7 mouse cellular contexts compared by ENCODE assay signal in the genomic region with DNA sequence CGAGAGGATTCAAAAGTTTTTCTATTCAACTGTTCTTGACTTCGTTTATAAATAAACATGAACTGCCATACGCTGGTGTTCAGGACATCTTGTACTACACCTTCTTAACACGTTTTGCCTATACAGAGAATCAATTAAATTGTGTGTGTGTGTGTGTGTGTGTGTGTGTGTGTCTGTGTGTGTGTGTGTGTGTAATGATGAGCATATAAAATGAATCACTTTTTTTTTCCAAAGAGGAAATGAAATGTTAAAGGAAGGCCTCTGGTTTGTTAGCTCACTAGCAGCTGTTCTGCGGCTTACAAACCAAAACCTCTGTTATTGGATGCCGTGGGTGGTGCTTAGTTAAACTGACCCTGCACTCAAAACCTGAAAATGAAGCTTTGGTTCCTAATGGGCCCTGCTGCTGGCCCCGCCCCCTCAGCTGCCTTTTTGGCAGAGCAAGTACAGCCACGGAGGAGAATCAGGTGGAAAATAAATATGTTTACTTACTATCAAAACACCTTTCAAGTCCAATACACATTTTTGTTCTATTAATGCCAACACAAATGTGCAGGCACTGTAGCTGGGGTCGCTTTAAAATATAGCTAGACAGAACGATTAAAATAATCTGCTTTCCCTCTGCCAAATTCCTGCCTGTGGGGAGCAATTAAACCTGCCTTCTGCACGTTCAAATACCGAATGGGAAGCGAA.
DNase-seq lines count a peak whose midpoint lies in the region; ATAC-seq lines count a peak whose summit lies in the region.

No protein-coding gene starts in this region.

- H3K9me3 ChIP-seq in intestine, embryonic 15.5 days: no peaks in the 10 kb centered on the region
- H3K9me3 ChIP-seq in intestine, embryonic 16.5 days (ENCODE audit: control insufficient read depth, low read length): no peaks in the 10 kb centered on the region
- no peaks in the 10 kb centered on the region for H3K9me3 ChIP-seq in kidney, embryonic 14.5 days (ENCODE audit: control insufficient read depth, low read length)
- H3K9me3 ChIP-seq in midbrain, embryonic 15.5 days: no peaks in the 10 kb centered on the region

- H3K4me3 ChIP-seq in intestine, embryonic 15.5 days (replicated peaks): no peak overlapping the region
- no peak overlapping the region for H3K4me3 ChIP-seq in intestine, embryonic 16.5 days (ENCODE audit: low read length)
- no peak overlapping the region for H3K4me3 ChIP-seq in kidney, embryonic 14.5 days (ENCODE audit: low read length)
- H3K4me3 ChIP-seq in midbrain, embryonic 15.5 days: no peak overlapping the region

- H3K4me1 ChIP-seq in intestine, embryonic 15.5 days (replicated peaks): peaks cover 3% of the 10 kb centered on the region; the same call in 1 of the 2 replicates
- H3K4me1 ChIP-seq in intestine, embryonic 16.5 days (ENCODE audit: control insufficient read depth, insufficient read depth, low read length): no peaks in the 10 kb centered on the region; the same call in 1 of the 2 replicates
- no peaks in the 10 kb centered on the region for H3K4me1 ChIP-seq in kidney, embryonic 14.5 days (ENCODE audit: control insufficient read depth, insufficient read depth, low read length)
- H3K4me1 ChIP-seq in midbrain, embryonic 15.5 days: peaks cover 16% of the 10 kb centered on the region

- no peaks in the 10 kb centered on the region for H3K27me3 ChIP-seq in intestine, embryonic 15.5 days (replicated peaks)
- H3K27me3 ChIP-seq in intestine, embryonic 16.5 days (replicated peaks; ENCODE audit: control insufficient read depth, insufficient read depth, low read length): no peaks in the 10 kb centered on the region
- H3K27me3 ChIP-seq in kidney, embryonic 14.5 days (ENCODE audit: control insufficient read depth, insufficient read depth, low read length): no peaks in the 10 kb centered on the region
- no peaks in the 10 kb centered on the region for H3K27me3 ChIP-seq in midbrain, embryonic 15.5 days (replicated peaks)

- no peaks in the 10 kb centered on the region for H3K36me3 ChIP-seq in intestine, embryonic 15.5 days
- H3K36me3 ChIP-seq in intestine, embryonic 16.5 days (ENCODE audit: control insufficient read depth, insufficient read depth, low read length): no peaks in the 10 kb centered on the region
- H3K36me3 ChIP-seq in kidney, embryonic 14.5 days (ENCODE audit: control insufficient read depth, insufficient read depth, low read length): no peaks in the 10 kb centered on the region
- H3K36me3 ChIP-seq in midbrain, embryonic 15.5 days (replicated peaks): no peaks in the 10 kb centered on the region

- WGBS in intestine, embryonic 15.5 days: 24% methylated on average over 13 of the region's 13 CpGs
- WGBS in intestine, embryonic 16.5 days: 27% methylated on average over 13 of the region's 13 CpGs
- 38% methylated on average over 13 of the region's 13 CpGs for WGBS in kidney, embryonic 14.5 days
- WGBS in midbrain, embryonic 15.5 days: 23% methylated on average over 13 of the region's 13 CpGs

- ATAC-seq in intestine, embryonic 15.5 days: 0 out of 2 replicates have a peak, but pooled peaks have one; percentile 34
- ATAC-seq in intestine, embryonic 16.5 days: no peak
- peak; percentile 79 for ATAC-seq in kidney, embryonic 14.5 days (ENCODE audit: low FRiP score, low TSS enrichment)
- ATAC-seq in midbrain, embryonic 15.5 days (replicated peaks): no peak

- H3K27ac ChIP-seq in intestine, embryonic 15.5 days: no peak overlapping the region
- H3K27ac ChIP-seq in intestine, embryonic 16.5 days (ENCODE audit: low read length): no peak overlapping the region
- H3K27ac ChIP-seq in kidney, embryonic 14.5 days (ENCODE audit: low read depth, low read length): no peak overlapping the region
- H3K27ac ChIP-seq in midbrain, embryonic 15.5 days: 0 out of 2 replicates have a peak overlapping the region, but pooled peaks have one; percentile 10

- peak overlapping the region; percentile 5; the same call in 1 of the 2 replicates for H3K4me2 ChIP-seq in intestine, embryonic 15.5 days (replicated peaks)
- H3K4me2 ChIP-seq in intestine, embryonic 16.5 days (ENCODE audit: low read depth, low read length): no peak overlapping the region
- H3K4me2 ChIP-seq in kidney, embryonic 14.5 days (replicated peaks; ENCODE audit: low read depth, low read length): peak overlapping the region; percentile 11; the same call in 1 of the 2 replicates
- no peak overlapping the region for H3K4me2 ChIP-seq in midbrain, embryonic 15.5 days

- H3K9ac ChIP-seq in intestine, embryonic 15.5 days: no peak overlapping the region
- H3K9ac ChIP-seq in intestine, embryonic 16.5 days (ENCODE audit: low read depth, low read length): no peak overlapping the region
- no peak overlapping the region for H3K9ac ChIP-seq in kidney, embryonic 14.5 days (ENCODE audit: low read depth, low read length)
- no peak overlapping the region for H3K9ac ChIP-seq in midbrain, embryonic 15.5 days

- peak; percentile 66 for DNase-seq in embryo, embryonic 11 days
- no peak for DNase-seq in layer of hippocampus, adult 9-11 months
- DNase-seq in adrenal gland, postnatal 10 days: no peak

Comparison
In these comparisons a context has a peak if more than half of its experiments do, and no peak if none do; other contexts are left out.
1. ATAC-seq: peak in intestine, embryonic 15.5 days (single experiment) and kidney, embryonic 14.5 days (single experiment); none in intestine, embryonic 16.5 days (single experiment) and midbrain, embryonic 15.5 days (single experiment).
2. H3K4me2 ChIP-seq: peak in intestine, embryonic 15.5 days (single experiment) and kidney, embryonic 14.5 days (single experiment); none in intestine, embryonic 16.5 days (single experiment) and midbrain, embryonic 15.5 days (single experiment).